Mouse (Mus musculus): ENCODE results near the gene Man1b1. TPM values are rescaled to one million over a fixed set of nuclear protein-coding genes. Genes with fewer than 3 reads are reported as not detected.

Man1b1 gene
- 36.7 and 43.2 TPM in 2 replicates for polyA plus RNA-seq (2015; fragmentation: Nextera tagmentation; extraction: Ambion mirVana)

- 0 out of 2 replicates have a peak, but pooled peaks cover 4% of the 10 kb centered on the region for H3K36me3 ChIP-seq (ENCODE audit: control insufficient read depth, insufficient read depth, low read length)
- H3K4me2 ChIP-seq (ENCODE audit: low read depth, low read length): peak within 1 kb of the TSS; percentile 85
- no peaks in the 10 kb centered on the region for H3K27me3 ChIP-seq (replicated peaks; ENCODE audit: control insufficient read depth, insufficient read depth, low read length)
- H3K9me3 ChIP-seq (ENCODE audit: control insufficient read depth, low read length): no peaks in the 10 kb centered on the region
- H3K4me3 ChIP-seq (ENCODE audit: low read length): peak within 1 kb of the TSS; percentile 97
- peaks cover 13% of the 10 kb centered on the region for H3K4me1 ChIP-seq (ENCODE audit: control insufficient read depth, insufficient read depth, low read length)
- peak; percentile 99 for ATAC-seq
- peak within 1 kb of the TSS; percentile 88 for H3K27ac ChIP-seq (ENCODE audit: low read length)
- WGBS: under 1% methylated on average over 78 of the region's 78 CpGs
- peak within 1 kb of the TSS; percentile 96 for H3K9ac ChIP-seq (ENCODE audit: low read depth, low read length)
These were observed at the start of gene Man1b1 for GRCm38 (mm10) chr2:25332286-25333160. Man1b1 (plus strand) TSS chr2:25332338.

GRCm38 (mm10) chr2:25285551-25285950, 46.6 kb upstream of the Man1b1 start:
- Histone ChIP-seq H3K4me2 (ENCODE audit: low read depth, low read length) (no peak overlapping the region), H3K4me3 (ENCODE audit: low read length) (no peak overlapping the region), H3K9ac (ENCODE audit: low read depth, low read length) (no peak overlapping the region), H3K9me3 (ENCODE audit: control insufficient read depth, low read length) (no peaks in the 10 kb centered on the region), H3K4me1 (ENCODE audit: control insufficient read depth, insufficient read depth, low read length) (peaks cover 21% of the 10 kb centered on the region), H3K27ac (ENCODE audit: low read length) (peak overlapping the region; percentile 80), H3K27me3 (replicated peaks; ENCODE audit: control insufficient read depth, insufficient read depth, low read length) (peaks cover 22% of the 10 kb centered on the region), H3K36me3 (ENCODE audit: control insufficient read depth, insufficient read depth, low read length) (peaks cover 7% of the 10 kb centered on the region)
- 0 out of 2 replicates have a peak, but pooled peaks have one; percentile 6 for ATAC-seq
- 73% methylated on average over 2 of the region's 2 CpGs for WGBS

GRCm38 (mm10) chr2:25286314-25286713, 45.8 kb upstream of the Man1b1 start:
- Histone ChIP-seq H3K4me3 (ENCODE audit: low read length) (no peak overlapping the region), H3K36me3 (ENCODE audit: control insufficient read depth, insufficient read depth, low read length) (peaks cover 7% of the 10 kb centered on the region), H3K9me3 (ENCODE audit: control insufficient read depth, low read length) (no peaks in the 10 kb centered on the region), H3K27ac (ENCODE audit: low read length) (peak overlapping the region; percentile 80), H3K27me3 (replicated peaks; ENCODE audit: control insufficient read depth, insufficient read depth, low read length) (peaks cover 30% of the 10 kb centered on the region), H3K4me2 (ENCODE audit: low read depth, low read length) (no peak overlapping the region; the same call in 1 of the 2 replicates), H3K9ac (ENCODE audit: low read depth, low read length) (peak overlapping the region; percentile 17; the same call in 1 of the 2 replicates), H3K4me1 (ENCODE audit: control insufficient read depth, insufficient read depth, low read length) (peaks cover 21% of the 10 kb centered on the region)
- WGBS: 37% methylated on average over 1 of the region's 1 CpGs
- peak; percentile 51 for ATAC-seq

GRCm38 (mm10) chr2:25286837-25287636, 45.1 kb upstream of the Man1b1 start:
- Histone ChIP-seq H3K9ac (ENCODE audit: low read depth, low read length) (no peak overlapping the region), H3K36me3 (ENCODE audit: control insufficient read depth, insufficient read depth, low read length) (peaks cover 7% of the 10 kb centered on the region), H3K27ac (ENCODE audit: low read length) (peak overlapping the region; percentile 80), H3K9me3 (ENCODE audit: control insufficient read depth, low read length) (no peaks in the 10 kb centered on the region), H3K4me3 (ENCODE audit: low read length) (no peak overlapping the region), H3K27me3 (replicated peaks; ENCODE audit: control insufficient read depth, insufficient read depth, low read length) (peaks cover 37% of the 10 kb centered on the region), H3K4me2 (ENCODE audit: low read depth, low read length) (no peak overlapping the region), H3K4me1 (ENCODE audit: control insufficient read depth, insufficient read depth, low read length) (peaks cover 22% of the 10 kb centered on the region)
- ATAC-seq: peak; percentile 85
- WGBS: 45% methylated on average over 7 of the region's 7 CpGs

GRCm38 (mm10) chr2:25287927-25288649, 44.0 kb upstream of the Man1b1 start, which contains the start of gene Tmem210:
Tmem210 (plus strand) TSS chr2:25288145.
- Histone ChIP-seq H3K27ac (ENCODE audit: low read length) (peak within 1 kb of the TSS; percentile 65), H3K4me1 (ENCODE audit: control insufficient read depth, insufficient read depth, low read length) (peaks cover 29% of the 10 kb centered on the region), H3K4me2 (ENCODE audit: low read depth, low read length) (no peak within 1 kb of the TSS), H3K36me3 (ENCODE audit: control insufficient read depth, insufficient read depth, low read length) (peaks cover 7% of the 10 kb centered on the region), H3K9ac (ENCODE audit: low read depth, low read length) (no peak within 1 kb of the TSS), H3K9me3 (ENCODE audit: control insufficient read depth, low read length) (no peaks in the 10 kb centered on the region), H3K4me3 (ENCODE audit: low read length) (no peak within 1 kb of the TSS), H3K27me3 (replicated peaks; ENCODE audit: control insufficient read depth, insufficient read depth, low read length) (peaks cover 47% of the 10 kb centered on the region)
- ATAC-seq: no peak
- 86% methylated on average over 6 of the region's 6 CpGs for WGBS

- H3K4me1 ChIP-seq (ENCODE audit: control insufficient read depth, insufficient read depth, low read length): peaks cover 29% of the 10 kb centered on the region
- H3K9ac ChIP-seq (ENCODE audit: low read depth, low read length): no peak overlapping the region
- H3K4me2 ChIP-seq (ENCODE audit: low read depth, low read length): no peak overlapping the region
- H3K27ac ChIP-seq (ENCODE audit: low read length): no peak overlapping the region
- H3K36me3 ChIP-seq (ENCODE audit: control insufficient read depth, insufficient read depth, low read length): peaks cover 7% of the 10 kb centered on the region
- 78% methylated on average over 7 of the region's 7 CpGs for WGBS
- H3K4me3 ChIP-seq (ENCODE audit: low read length): no peak overlapping the region
- no peak for ATAC-seq
- H3K27me3 ChIP-seq (replicated peaks; ENCODE audit: control insufficient read depth, insufficient read depth, low read length): peaks cover 47% of the 10 kb centered on the region
- H3K9me3 ChIP-seq (ENCODE audit: control insufficient read depth, low read length): no peaks in the 10 kb centered on the region
These were observed 43.3 kb upstream of the Man1b1 start for GRCm38 (mm10) chr2:25288734-25289345.

- Histone ChIP-seq H3K36me3 (ENCODE audit: control insufficient read depth, insufficient read depth, low read length) (peaks cover under 1% of the 10 kb centered on the region; the same call in 1 of the 2 replicates), H3K4me3 (ENCODE audit: low read length) (peak within 1 kb of the TSS; percentile 24), H3K4me2 (ENCODE audit: low read depth, low read length) (peak within 1 kb of the TSS; percentile 11; the same call in 1 of the 2 replicates), H3K27me3 (replicated peaks; ENCODE audit: control insufficient read depth, insufficient read depth, low read length) (peaks cover 47% of the 10 kb centered on the region), H3K27ac (ENCODE audit: low read length) (no peak within 1 kb of the TSS), H3K9ac (ENCODE audit: low read depth, low read length) (no peak within 1 kb of the TSS), H3K4me1 (ENCODE audit: control insufficient read depth, insufficient read depth, low read length) (peaks cover 29% of the 10 kb centered on the region), H3K9me3 (ENCODE audit: control insufficient read depth, low read length) (no peaks in the 10 kb centered on the region)
- ATAC-seq: no peak
- WGBS: 12% methylated on average over 11 of the region's 11 CpGs
These were observed 42.5 kb upstream of the Man1b1 start, which contains the start of gene Lrrc26 for GRCm38 (mm10) chr2:25289651-25290050. Lrrc26 (plus strand) TSS chr2:25289915.

GRCm38 (mm10) chr2:25290101-25290815, 41.9 kb upstream of the Man1b1 start:
- no peaks in the 10 kb centered on the region for H3K9me3 ChIP-seq (ENCODE audit: control insufficient read depth, low read length)
- no peaks in the 10 kb centered on the region for H3K36me3 ChIP-seq (ENCODE audit: control insufficient read depth, insufficient read depth, low read length)
- H3K4me1 ChIP-seq (ENCODE audit: control insufficient read depth, insufficient read depth, low read length): peaks cover 27% of the 10 kb centered on the region
- WGBS: 3% methylated on average over 54 of the region's 54 CpGs
- H3K27ac ChIP-seq (ENCODE audit: low read length): no peak overlapping the region
- peak overlapping the region; percentile 11; the same call in 1 of the 2 replicates for H3K4me2 ChIP-seq (ENCODE audit: low read depth, low read length)
- ATAC-seq: no peak
- no peak overlapping the region for H3K9ac ChIP-seq (ENCODE audit: low read depth, low read length)
- peaks cover 50% of the 10 kb centered on the region for H3K27me3 ChIP-seq (replicated peaks; ENCODE audit: control insufficient read depth, insufficient read depth, low read length)
- peak overlapping the region; percentile 11 for H3K4me3 ChIP-seq (ENCODE audit: low read length)

Data from intestine, embryonic 16.5 days (tissue).